Mouse (Mus musculus) heart, postnatal 25 days (tissue): ENCODE results near the gene Cldn34b3. TPM values are rescaled to one million over a fixed set of nuclear protein-coding genes. Genes with fewer than 3 reads are reported as not detected.
"Not testable (repeated sequence)": the region's sequence is repeated elsewhere in the genome, so short reads cannot be mapped to it uniquely, and the experiment has no call there.

Source experiments
- DNase-seq: peaks from one replicate; pipeline ENCODE4 v3.0.0; 2022; ENCODE audit warnings: low spot score
- intact Hi-C: fragments of 180-260 bp; cut with DNase I; formaldehyde crosslinking; loops from one replicate; pipeline ENCODE4 v1.15.1; 2025
- total RNA-seq, 2 experiments: library from RNA; stranded (reverse); gene quantifications; 2 replicates each; pipeline ENCODE4 v1.2.3; 2021

The Cldn34b3 gene
- total RNA-seq: not detected

GRCm38 (mm10) chrX:76264004-76264403 lies at the start of gene Cldn34b3:
Gene Cldn34b3 (plus strand): TSS chrX:76264304.
- DNase-seq, intact Hi-C loops: not testable (repeated sequence)

Other genes starting within 250 kb of the Cldn34b3 start
- gene Cldn34b4, start 129.0 kb downstream of the Cldn34b3 start, total RNA-seq: not detected